Mouse (Mus musculus): ENCODE data around the gene Rhox2e.
"Not testable (repeated sequence)": the region's sequence is repeated elsewhere in the genome, so short reads cannot be mapped to it uniquely, and the experiment has no call there.

Rhox2e gene

GRCm38 (mm10) chrX:37530152-37530551 is at the start of gene Rhox2e:
Gene Rhox2e (plus strand): TSS chrX:37530452.
- in situ Hi-C loops (cut with MboI; ENCODE audit: unreplicated experiment in 2 of 2) = not testable (repeated sequence)

- in situ Hi-C loops (cut with MboI; ENCODE audit: unreplicated experiment in 2 of 2) = not testable (repeated sequence)
These were observed 16.2 kb upstream of the Rhox2e start, which contains the start of gene Rhox4d for GRCm38 (mm10) chrX:37514059-37514458. Gene Rhox4d (plus strand): TSS chrX:37514359.

- in situ Hi-C loops (cut with MboI; ENCODE audit: unreplicated experiment in 2 of 2) = not testable (repeated sequence)
These were observed 11.5 kb downstream of the Rhox2e start, which contains the start of gene Rhox3e for GRCm38 (mm10) chrX:37541719-37542118. Gene Rhox3e (plus strand): TSS chrX:37542019.

GRCm38 (mm10) chrX:37557112-37557511 is 26.9 kb downstream of the Rhox2e start, which contains the start of gene Rhox4e:
Gene Rhox4e (plus strand): TSS chrX:37557412.
- in situ Hi-C loops (cut with MboI; ENCODE audit: unreplicated experiment in 2 of 2) = not testable (repeated sequence)

- in situ Hi-C loops (cut with MboI; ENCODE audit: unreplicated experiment in 2 of 2) = not testable (repeated sequence)
These were observed 40.9 kb downstream of the Rhox2e start, which contains the start of gene Rhox2f for GRCm38 (mm10) chrX:37571105-37571504. Gene Rhox2f (plus strand): TSS chrX:37571405.

- in situ Hi-C loops (cut with MboI; ENCODE audit: unreplicated experiment in 2 of 2) = not testable (repeated sequence)
These were observed 42.4 kb downstream of the Rhox2e start for GRCm38 (mm10) chrX:37572638-37573037.

- in situ Hi-C loops (cut with MboI; ENCODE audit: unreplicated experiment in 2 of 2) = not testable (repeated sequence)
These were observed 50.4 kb downstream of the Rhox2e start, which contains the start of gene Rhox3f for GRCm38 (mm10) chrX:37580692-37581091. Gene Rhox3f (plus strand): TSS chrX:37580992.

All from v-Abl transformed pro-B cells (cell line).